Mouse (Mus musculus): ENCODE measurements at regions not wholly inside any gene's neighbourhood (a gene's known extent, or its start where the extent isn't known, plus 50 kb on each side); places are given as distances from the start of the nearest gene placed in this dataset.

DNA sequence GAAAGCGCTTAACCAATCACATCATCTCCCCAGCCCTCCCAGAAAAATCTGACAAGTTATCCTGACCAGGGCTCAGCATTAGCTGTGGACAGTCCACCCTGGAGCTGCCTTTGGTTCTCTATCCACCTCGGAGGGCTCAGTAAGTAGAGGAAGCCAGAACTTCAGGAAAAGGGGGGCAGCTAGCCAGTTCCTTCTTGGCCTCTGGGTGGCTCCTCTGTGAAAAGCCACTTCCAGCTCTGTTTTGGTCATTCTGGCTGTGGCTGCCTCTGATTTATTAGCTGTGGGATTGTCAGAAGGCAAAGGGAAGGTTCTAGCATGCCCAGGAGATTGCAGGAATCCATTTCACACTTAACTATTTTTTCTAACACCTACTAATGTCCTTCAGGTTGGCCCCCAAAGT lies 59.6 kb upstream of the Cux1 start:
- H3K27ac ChIP-seq (ENCODE audit: insufficient read depth, low read length) = no peak overlapping the region
- TF ChIP-seq POLR2A (IDR thresholded peaks at IDR 0.05; ENCODE audit: extremely low read depth, insufficient read depth, low read length) = no peak
- TF ChIP-seq CTCF (IDR thresholded peaks at IDR 0.05; ENCODE audit: extremely low read depth, insufficient read depth, low read length) = no peak
- H3K4me1 ChIP-seq (ENCODE audit: control insufficient read depth, insufficient read depth, low read length) = no peaks in the 10 kb centered on the region
- no peak overlapping the region for H3K4me3 ChIP-seq (ENCODE audit: insufficient read depth, low read length)

DNA sequence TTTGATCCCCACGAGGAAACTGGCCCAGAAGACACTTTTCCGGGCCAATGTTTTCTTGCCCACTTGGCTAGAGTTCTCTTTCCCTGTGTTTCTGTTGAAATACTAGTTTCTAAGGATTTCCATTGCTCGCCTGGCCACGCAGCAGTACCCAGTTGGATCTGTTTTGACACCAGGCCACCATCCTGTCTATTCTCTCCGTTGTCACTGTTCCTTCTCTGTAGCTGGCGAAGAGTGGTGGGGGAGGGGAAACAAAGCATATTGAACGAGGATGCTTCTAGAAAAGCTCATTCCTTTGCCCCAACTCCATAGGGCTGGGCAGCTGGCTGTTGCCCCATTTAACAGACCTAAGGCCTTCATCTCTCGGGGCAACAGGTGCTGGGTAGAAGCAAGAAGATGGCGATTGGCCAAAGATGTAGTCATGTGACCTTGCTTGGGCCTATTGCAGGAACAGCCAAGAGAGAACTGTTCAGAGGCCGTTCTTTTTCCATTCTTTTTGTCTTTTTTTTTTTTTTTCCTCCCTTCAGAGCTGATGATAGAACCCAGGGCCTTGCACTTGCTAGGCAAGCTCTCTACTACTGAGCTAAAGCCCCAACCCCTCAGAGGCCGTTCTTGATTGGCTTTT lies 60.5 kb upstream of the Cux1 start:
- no peak overlapping the region for H3K27ac ChIP-seq (ENCODE audit: insufficient read depth, low read length)
- H3K4me1 ChIP-seq (ENCODE audit: control insufficient read depth, insufficient read depth, low read length) = no peaks in the 10 kb centered on the region
- H3K4me3 ChIP-seq (ENCODE audit: insufficient read depth, low read length) = no peak overlapping the region
- TF ChIP-seq CTCF (IDR thresholded peaks at IDR 0.05; ENCODE audit: extremely low read depth, insufficient read depth, low read length) (no peak), POLR2A (IDR thresholded peaks at IDR 0.05; ENCODE audit: extremely low read depth, insufficient read depth, low read length) (no peak)

DNA sequence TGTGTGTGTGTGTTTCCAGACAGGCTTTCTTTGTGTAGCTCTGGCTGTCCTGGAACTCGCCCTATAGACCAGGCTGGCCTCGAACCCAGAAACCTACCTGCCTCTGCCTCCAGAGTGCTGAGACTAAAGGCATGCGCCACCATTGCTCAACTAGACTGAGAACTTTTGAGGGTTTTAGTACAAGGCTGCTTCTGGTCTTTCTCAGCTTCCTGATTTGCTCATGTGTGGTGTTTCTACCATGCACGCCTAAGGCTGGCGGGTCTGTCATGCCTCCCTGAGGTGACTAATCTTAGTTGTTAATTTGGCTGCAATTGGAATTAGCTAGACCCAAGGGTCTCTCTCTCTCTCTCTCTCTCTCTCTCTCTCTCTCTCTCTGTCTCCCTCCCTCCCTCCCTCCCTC lies 61.2 kb upstream of the Cux1 start:
- TF ChIP-seq POLR2A (IDR thresholded peaks at IDR 0.05; ENCODE audit: extremely low read depth, insufficient read depth, low read length) (no peak), CTCF (IDR thresholded peaks at IDR 0.05; ENCODE audit: extremely low read depth, insufficient read depth, low read length) (no peak)

DNA sequence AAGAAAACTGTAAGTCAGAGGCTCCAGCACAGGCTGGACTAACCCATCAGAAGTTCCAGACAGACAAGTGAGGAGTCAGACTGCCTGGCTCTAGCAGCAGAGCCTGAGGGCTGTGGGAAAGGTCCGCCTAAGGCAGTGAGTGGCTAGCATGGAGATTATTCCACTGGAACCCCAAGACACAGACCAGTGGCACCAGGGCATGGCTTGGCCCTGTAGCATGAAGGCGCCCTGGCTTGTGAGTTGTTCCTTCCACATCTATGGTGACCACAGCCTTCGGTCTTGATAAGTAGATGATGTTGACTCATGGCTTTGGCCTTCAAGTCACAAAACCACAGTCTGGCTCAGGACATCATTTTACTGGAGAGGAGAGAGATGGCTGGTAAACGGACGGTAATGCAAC lies 60.7 kb upstream of the Myl10 start:
- no peak for TF ChIP-seq POLR2A (IDR thresholded peaks at IDR 0.05; ENCODE audit: extremely low read depth, insufficient read depth, low read length)
- no peak for TF ChIP-seq CTCF (IDR thresholded peaks at IDR 0.05; ENCODE audit: extremely low read depth, insufficient read depth, low read length)

More for the DNA sequence above, 61.2 kb upstream of the Cux1 start:
- Histone ChIP-seq H3K27ac (ENCODE audit: insufficient read depth, low read length) (no peak overlapping the region), H3K4me3 (ENCODE audit: insufficient read depth, low read length) (no peak overlapping the region), H3K4me1 (ENCODE audit: control insufficient read depth, insufficient read depth, low read length) (no peaks in the 10 kb centered on the region)

DNA sequence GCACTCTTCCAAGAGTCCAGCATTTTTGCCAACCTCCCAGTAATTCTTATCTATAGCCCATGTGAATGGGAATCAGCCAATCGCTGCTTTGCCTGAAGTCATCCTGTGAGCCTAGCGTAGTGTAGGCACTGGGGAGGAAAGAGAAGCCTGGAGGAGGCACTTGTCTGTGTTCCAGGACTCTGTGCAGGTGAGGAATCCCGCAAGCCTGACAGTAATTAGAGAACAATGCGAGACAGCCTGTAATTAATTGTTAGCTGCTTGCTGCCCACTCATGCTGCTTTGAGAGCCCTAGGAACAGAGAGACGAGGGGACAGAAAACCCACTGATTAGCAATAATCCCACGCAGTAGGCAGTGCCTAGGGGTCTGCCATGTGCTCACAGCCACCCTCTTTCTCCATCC lies 59.0 kb upstream of the Myl10 start:
- Histone ChIP-seq H3K4me1 (ENCODE audit: control insufficient read depth, insufficient read depth, low read length) (no peaks in the 10 kb centered on the region), H3K4me3 (ENCODE audit: insufficient read depth, low read length) (no peak overlapping the region)
- TF ChIP-seq POLR2A (IDR thresholded peaks at IDR 0.05; ENCODE audit: extremely low read depth, insufficient read depth, low read length) = no peak
- no peak for TF ChIP-seq CTCF (IDR thresholded peaks at IDR 0.05; ENCODE audit: extremely low read depth, insufficient read depth, low read length)

More for the DNA sequence above, 60.7 kb upstream of the Myl10 start:
- Histone ChIP-seq H3K4me1 (ENCODE audit: control insufficient read depth, insufficient read depth, low read length) (no peaks in the 10 kb centered on the region), H3K4me3 (ENCODE audit: insufficient read depth, low read length) (no peak overlapping the region), H3K27ac (ENCODE audit: insufficient read depth, low read length) (no peak overlapping the region)

DNA sequence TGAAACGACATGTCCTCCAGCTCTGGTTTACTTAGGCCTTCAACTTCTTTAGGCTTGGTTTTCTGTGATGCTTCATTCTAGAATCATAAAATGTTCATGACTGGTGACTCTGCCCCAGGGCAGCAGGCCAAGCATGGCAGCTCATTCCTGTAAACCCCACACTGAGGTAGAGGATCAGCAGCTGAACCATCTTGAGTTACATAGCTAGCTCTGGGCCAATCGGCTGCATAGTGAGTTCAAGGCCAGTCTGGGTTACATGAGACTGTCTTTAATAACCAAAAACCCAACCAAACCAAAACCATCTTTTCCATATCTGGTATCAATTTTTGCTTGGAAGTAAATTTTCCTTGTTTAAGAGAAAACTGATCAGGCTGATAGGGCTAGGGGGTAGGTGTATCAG lies 57.8 kb upstream of the Myl10 start:
- no peak for TF ChIP-seq POLR2A (IDR thresholded peaks at IDR 0.05; ENCODE audit: extremely low read depth, insufficient read depth, low read length)
- TF ChIP-seq CTCF (IDR thresholded peaks at IDR 0.05; ENCODE audit: extremely low read depth, insufficient read depth, low read length) = no peak
- H3K27ac ChIP-seq (ENCODE audit: insufficient read depth, low read length) = no peak overlapping the region
- H3K4me3 ChIP-seq (ENCODE audit: insufficient read depth, low read length) = no peak overlapping the region
- no peaks in the 10 kb centered on the region for H3K4me1 ChIP-seq (ENCODE audit: control insufficient read depth, insufficient read depth, low read length)

More for the DNA sequence above, 59.0 kb upstream of the Myl10 start:
- no peak overlapping the region for H3K27ac ChIP-seq (ENCODE audit: insufficient read depth, low read length)

DNA sequence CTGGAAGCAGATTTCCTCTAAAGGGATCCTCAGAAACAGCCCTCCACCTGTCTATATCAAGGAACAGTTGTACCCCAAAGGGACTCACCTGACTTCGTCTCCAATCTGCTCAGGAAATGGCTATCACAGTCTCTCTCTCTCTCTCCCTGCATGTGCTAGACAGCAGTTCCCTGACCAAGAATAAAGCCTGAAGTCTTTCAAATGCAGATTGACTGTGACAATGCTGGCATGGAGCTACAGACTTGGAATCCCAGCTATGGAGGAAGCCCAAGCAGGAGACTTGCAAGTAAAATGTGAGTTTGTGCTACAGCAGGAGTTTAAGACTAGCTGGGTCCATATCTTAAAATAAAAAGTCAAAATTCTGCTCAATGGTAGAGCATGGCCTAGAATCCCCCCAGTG lies 56.5 kb upstream of the Myl10 start:
- H3K4me1 ChIP-seq (ENCODE audit: control insufficient read depth, insufficient read depth, low read length) = no peaks in the 10 kb centered on the region
- no peak for TF ChIP-seq POLR2A (IDR thresholded peaks at IDR 0.05; ENCODE audit: extremely low read depth, insufficient read depth, low read length)
- TF ChIP-seq CTCF (IDR thresholded peaks at IDR 0.05; ENCODE audit: extremely low read depth, insufficient read depth, low read length) = no peak
- no peak overlapping the region for H3K27ac ChIP-seq (ENCODE audit: insufficient read depth, low read length)
- no peak overlapping the region for H3K4me3 ChIP-seq (ENCODE audit: insufficient read depth, low read length)

DNA sequence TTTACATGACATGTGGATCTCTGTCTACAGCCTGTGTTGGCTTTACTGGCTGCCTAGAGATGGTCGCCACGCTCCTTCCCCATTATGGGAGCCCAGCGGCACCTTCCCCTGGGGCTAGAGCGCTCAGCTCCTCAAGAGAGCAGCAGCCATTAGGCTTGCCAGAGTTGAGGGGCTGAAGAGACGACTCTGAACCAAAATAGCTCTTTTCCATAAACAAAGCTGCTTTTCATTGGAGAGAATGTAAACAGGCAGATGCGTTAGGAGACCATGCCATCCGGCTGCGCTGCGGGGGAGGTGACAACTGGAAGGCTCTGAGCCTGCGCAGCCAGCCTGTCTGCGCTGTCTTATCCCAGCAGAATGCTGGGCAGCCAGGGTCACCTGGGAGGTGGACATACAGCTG lies 55.1 kb upstream of the Myl10 start:
- no peak for TF ChIP-seq CTCF (IDR thresholded peaks at IDR 0.05; ENCODE audit: extremely low read depth, insufficient read depth, low read length)
- TF ChIP-seq POLR2A (IDR thresholded peaks at IDR 0.05; ENCODE audit: extremely low read depth, insufficient read depth, low read length) = no peak
- H3K27ac ChIP-seq (ENCODE audit: insufficient read depth, low read length) = no peak overlapping the region
- no peaks in the 10 kb centered on the region for H3K4me1 ChIP-seq (ENCODE audit: control insufficient read depth, insufficient read depth, low read length)
- no peak overlapping the region for H3K4me3 ChIP-seq (ENCODE audit: insufficient read depth, low read length)

DNA sequence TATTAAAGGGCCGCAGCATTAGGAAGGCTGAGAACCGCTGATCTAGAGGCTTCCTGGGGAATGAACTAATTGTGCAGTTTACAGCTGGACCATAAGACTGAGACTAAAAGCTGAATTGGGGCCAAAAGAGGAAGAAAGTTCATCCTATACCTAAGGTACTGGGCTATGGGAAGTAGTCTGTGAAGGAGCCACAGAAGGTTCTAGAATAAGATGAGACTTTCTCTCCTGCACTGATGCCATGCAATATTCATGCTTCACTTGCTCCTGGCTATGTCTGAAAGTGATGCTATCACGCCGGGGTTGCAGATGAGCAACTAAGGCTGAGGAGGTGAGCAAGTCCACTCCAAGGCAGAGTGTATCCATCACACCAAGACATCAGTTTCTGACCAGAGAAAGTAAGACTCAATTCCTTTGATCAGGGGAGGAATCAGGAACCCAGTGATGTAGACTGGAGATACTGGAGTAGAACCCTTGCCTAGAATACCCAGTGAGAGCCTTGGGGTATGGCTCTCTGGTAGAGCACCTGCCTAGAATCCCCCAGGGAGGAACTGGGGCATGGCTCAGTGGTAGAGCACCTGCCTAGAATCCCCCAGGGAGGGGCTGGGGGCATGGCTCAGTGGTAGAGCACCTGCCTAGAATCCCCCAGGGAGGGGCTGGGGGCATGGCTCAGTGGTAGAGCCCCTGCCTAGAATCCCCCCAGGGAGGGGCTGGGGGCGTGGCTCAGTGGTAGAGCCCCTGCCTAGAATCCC lies 51.9 kb upstream of the Myl10 start:
- Histone ChIP-seq H3K4me3 (ENCODE audit: insufficient read depth, low read length) (no peak overlapping the region), H3K27ac (ENCODE audit: insufficient read depth, low read length) (no peak overlapping the region), H3K4me1 (ENCODE audit: control insufficient read depth, insufficient read depth, low read length) (no peaks in the 10 kb centered on the region)
- no peak for TF ChIP-seq CTCF (IDR thresholded peaks at IDR 0.05; ENCODE audit: extremely low read depth, insufficient read depth, low read length)
- no peak for TF ChIP-seq POLR2A (IDR thresholded peaks at IDR 0.05; ENCODE audit: extremely low read depth, insufficient read depth, low read length)

DNA sequence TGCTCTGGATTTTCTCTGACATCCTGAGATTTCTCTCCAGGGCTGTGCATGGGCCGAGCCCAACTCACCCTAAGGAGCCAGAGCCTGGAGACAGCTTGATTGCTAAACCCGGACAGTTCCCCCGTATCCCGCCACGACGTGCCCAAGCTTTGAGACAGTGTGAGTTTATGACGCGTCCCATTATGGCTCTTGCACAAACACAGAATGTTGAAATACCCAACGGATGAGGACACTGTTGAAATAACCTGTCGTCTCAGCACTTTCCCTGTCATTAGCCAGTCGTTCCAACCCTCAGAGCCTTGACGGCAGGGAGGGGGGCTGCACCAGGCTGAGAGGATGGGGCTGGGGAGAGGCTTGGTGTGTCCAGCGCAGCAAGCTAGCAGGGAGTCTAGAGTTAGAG lies 50.7 kb upstream of the Myl10 start:
- H3K4me1 ChIP-seq (ENCODE audit: control insufficient read depth, insufficient read depth, low read length) = no peaks in the 10 kb centered on the region
- TF ChIP-seq POLR2A (IDR thresholded peaks at IDR 0.05; ENCODE audit: extremely low read depth, insufficient read depth, low read length) = no peak
- TF ChIP-seq CTCF (IDR thresholded peaks at IDR 0.05; ENCODE audit: extremely low read depth, insufficient read depth, low read length) = no peak
- H3K4me3 ChIP-seq (ENCODE audit: insufficient read depth, low read length) = no peak overlapping the region
- H3K27ac ChIP-seq (ENCODE audit: insufficient read depth, low read length) = no peak overlapping the region

Measured in cortical plate, adult 2 months (tissue).